Mouse (Mus musculus) natural killer cell, adult 2 months (primary cell): Measurements from ENCODE around the gene Vmn1r142.
"Not testable (repeated sequence)": the region's sequence is repeated elsewhere in the genome, so short reads cannot be mapped to it uniquely, and the experiment has no call there.

Experiments
- DNase-seq, 2 experiments: peaks; one replicate each; pipeline ENCODE4 v3.0.0; 2022; ENCODE audit warnings: low spot score in 2 of 2

Vmn1r142 gene

DNA sequence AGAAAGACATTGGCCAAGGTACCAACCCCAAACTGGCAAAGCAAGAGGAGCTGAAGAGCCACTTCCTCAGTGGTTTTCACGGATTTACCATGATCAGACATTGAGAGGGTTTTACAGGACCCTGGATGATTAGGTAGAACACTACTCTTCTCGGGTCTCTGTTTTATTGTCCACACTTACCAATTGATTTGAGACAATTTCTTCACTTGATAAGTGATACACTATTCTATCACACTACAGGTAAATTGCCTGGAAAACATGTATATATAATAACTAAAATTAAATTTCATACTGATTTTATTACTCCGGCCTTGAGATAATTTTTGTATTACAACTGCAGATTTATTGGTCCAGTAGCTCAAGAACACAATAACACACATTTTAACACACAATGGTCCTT is at the start of gene Vmn1r142:
TSS of gene Vmn1r142 (minus strand) at position 101 of the 400 bp plus-strand sequence.
- not testable (repeated sequence) for DNase-seq

DNA sequence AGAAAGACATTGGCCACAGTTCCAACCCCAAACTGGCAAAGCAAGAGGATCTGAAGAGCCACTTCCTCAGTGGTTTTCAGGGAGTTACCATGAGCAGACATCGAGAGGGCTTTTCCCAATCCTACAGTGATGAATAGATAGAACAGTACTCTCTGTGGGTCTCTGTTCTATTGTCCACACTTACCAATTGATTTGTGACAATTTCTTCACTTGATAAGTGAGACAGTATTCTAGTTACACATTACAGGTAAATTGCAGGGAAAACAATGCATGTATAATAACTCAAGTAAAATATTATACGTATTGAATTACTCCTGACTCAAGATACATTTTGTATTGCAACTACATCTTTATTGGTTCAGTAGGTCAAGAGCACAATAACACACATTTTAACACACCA is 37.3 kb upstream of the Vmn1r142 start, which contains the start of gene Gm8653:
TSS of gene Gm8653 (minus strand) at position 101 of the 400 bp plus-strand sequence.
- not testable (repeated sequence) for DNase-seq

DNA sequence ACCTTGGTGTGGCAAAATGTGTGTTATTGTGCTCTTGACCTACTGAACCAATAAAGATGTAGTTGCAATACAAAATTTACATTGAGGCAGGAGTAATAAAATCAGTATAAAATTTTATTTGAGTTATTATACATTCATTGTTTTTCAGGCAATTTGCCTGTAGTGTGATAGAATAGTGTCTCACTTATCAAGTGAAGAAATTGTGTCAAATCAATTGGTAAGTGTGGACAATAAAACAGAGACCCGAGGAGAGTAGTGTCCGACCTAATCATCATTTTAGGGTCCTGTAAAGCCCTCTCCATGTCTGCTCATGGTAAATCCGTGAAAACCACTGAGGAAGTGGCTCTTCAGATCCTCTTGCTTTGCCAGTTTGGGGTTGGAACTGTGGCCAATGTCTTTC is 25.2 kb upstream of the Vmn1r142 start, which contains the start of gene Vmn1r143:
TSS of gene Vmn1r143 (plus strand) at position 301 of the 400 bp plus-strand sequence.
- not testable (repeated sequence) for DNase-seq

DNA sequence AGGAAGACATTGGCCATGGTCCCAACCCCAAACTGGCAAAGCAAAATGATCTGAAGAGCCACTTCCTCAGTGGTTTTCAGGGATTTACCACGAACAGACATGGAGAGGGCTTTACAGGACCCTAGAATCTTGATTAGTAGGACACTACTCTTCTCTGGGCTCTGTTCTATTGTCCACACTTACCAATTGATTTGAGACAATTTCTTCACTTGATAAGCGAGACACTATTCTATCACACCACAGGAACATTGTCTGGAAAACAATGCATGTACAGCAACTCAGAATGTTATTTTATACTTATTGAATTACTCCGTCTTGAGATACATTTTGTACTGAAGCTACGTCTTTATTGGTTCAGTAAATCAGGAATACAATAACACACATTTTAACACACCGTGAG is 29.2 kb downstream of the Vmn1r142 start, which contains the start of gene Gm10666:
TSS of gene Gm10666 (minus strand) at position 101 of the 400 bp plus-strand sequence.
- DNase-seq, result not testable (repeated sequence)

DNA sequence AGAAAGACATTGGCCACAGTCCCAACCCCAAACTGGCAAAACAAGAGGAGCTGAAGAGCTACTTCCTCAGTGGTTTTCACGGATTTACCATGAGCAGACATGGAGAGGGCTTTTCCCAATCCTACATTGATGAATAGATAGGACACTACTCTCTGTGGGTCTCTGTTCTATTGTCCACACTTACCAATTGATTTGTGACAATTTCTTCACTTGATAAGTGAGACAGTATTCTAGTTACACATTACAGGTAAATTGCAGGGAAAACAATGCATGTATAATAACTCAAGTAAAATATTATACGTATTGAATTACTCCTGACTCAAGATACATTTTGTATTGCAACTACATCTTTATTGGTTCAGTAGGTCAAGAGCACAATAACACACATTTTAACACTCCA is 45.7 kb downstream of the Vmn1r142 start, which contains the start of gene Gm16451:
TSS of gene Gm16451 (minus strand) at position 101 of the 400 bp plus-strand sequence.
- DNase-seq, result not testable (repeated sequence)
